Mouse (Mus musculus) megakaryocyte, embryonic 14.5 days (primary cell): ENCODE measurements around the gene Akr1c18.

Experiments used
- FLI1 ChIP-seq: IDR thresholded peaks from 2 replicates; pipeline ENCODE4 v1.6.1; 2012; ENCODE audit warnings: low read length, inconsistent platforms, mixed read lengths
- GATA1 ChIP-seq: IDR thresholded peaks from 3 replicates; pipeline ENCODE4 v1.6.1; 2012; ENCODE audit warnings: mixed read lengths, low read length, inconsistent platforms, borderline replicate concordance

DNA sequence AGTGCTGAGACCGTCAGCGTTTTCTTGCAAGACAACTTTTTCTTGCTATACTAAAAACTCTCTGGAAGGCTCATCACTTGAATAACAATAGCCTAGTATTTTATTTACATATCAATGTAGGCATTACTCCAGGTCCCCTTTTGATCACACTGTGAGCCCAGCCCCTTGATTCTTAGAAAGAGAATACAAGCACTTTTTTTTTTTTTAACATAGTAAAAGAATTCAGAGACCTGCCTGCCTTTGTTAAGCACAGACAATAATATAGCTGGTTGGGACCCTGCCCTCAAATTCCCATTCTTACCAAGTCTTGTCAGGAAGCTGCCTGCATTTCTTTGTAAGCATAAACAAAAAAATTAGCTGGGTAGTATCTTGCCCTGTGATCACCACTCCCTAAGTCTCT is 4.8 kb upstream of the Akr1c18 start:
- no peak for TF ChIP-seq GATA1
- no peak for TF ChIP-seq FLI1
